Mouse (Mus musculus): ENCODE data around the gene Pdap1. TPM values are rescaled to one million over a fixed set of nuclear protein-coding genes. Genes with fewer than 3 reads are reported as not detected.

The Pdap1 gene
- 67.3 TPM for polyA plus RNA-seq (2014; fragmentation: Illumina TruSeq; extraction: RNeasy Lipid Tissue Mini Kit (QIAGEN cat#74804); ENCODE audit: low read depth, low replicate concordance)

DNA sequence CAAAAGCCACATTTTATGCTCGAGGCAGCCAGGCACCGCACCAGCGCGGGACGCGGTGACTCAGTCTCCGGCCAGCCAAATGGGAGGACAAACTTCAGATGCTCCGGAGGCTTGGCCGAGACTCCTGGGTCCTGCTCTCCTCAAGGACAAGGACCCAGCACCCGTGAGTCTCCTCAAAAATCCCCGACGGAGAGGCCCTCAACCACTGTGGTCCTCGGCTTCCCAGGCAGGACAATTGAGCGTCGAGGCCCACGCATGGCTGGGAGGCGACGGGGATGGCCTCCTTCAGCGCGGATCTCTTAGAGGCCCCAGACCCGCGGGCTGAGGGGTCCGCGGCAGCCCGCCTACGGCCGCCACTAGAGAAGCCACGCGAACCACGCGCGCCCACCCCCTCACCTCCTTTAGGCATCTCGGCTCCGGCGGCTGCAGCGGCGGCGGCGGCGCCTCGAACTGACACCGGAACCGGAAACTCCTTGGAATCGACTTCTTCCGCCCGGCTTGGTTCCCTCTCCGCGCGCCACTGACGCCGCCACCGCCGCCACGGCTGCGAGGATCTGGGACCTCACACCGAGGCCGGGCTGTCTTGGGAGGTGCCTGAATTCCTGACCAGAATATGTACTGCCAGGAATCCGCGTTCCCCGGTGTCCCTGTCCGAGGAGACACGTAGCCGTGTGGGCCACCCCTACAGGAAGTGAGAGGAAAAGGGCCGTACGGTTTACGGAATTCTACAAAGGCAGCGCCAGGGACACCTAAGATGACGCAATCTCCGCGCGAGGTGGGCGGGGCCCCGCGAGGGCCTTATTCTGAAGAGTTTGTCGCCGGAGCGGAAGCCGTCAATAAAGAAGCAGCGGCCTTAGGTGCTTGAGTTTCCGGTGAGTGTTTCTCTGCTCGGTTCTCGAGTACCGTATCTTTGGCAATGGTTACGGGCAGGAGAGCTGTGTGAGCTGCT is at the start of gene Pdap1, which contains the start of gene Bud31:
Gene Pdap1, minus strand, starts transcription at position 668 of the 949 bp plus-strand sequence.
Gene Bud31, plus strand, starts transcription at position 792 of the 949 bp plus-strand sequence.

DNA sequence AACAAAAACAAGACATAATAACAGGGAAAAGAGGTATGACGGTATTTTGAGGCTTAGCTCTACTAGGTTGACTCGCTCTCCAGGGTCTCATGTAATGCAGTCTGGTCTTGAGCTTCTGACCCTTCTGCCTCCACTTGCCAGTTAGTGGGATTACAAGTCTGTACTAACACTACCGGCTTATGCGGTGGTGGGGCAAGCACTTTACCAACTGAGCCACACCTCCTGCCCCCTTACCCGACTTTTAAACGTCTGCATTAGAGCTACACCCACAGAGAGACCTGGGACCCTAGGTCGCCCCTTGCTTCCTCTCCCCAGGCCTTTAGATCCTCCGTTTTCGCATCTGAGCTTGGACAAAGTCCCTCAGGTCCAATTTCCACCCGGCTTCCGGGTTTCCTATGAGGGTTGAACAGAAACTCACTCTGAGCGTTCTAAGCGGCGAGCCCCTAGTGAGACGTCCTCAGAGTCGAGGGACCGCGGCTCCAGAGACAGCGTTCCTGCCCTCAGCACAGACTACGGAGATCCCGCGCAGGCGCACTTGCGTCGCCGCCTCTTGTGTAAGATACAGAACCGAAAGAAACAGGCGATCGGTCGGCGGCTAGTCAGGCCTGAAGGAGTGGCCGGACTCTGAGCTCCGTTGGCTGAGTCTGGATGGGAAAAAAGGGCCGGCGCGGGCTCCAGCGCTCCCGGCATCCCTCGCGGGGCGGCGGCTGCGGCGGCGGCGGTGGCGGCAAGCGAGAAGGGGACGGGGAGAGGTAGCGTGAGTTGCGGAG is 26.7 kb upstream of the Pdap1 start, which contains the start of the genes Ptcd1 and Cpsf4:
Gene Ptcd1, minus strand, starts transcription at position 573 of the 770 bp plus-strand sequence.
Gene Cpsf4, plus strand, starts transcription at position 678 of the 770 bp plus-strand sequence.

GRCm38 (mm10) chr5:145114071-145114605 is 25.9 kb downstream of the Pdap1 start, which contains the start of gene Arpc1b:
Gene Arpc1b (plus strand): TSS chr5:145114215.

GRCm38 (mm10) chr5:145083632-145084451 is 56.2 kb downstream of the Pdap1 start, which contains the start of the genes Arpc1a and Kpna7:
Gene Arpc1a (plus strand): TSS chr5:145083830.
Gene Kpna7 (minus strand): TSS chr5:145084030.

Other genes with a start within 250 kb of the Pdap1 start
- gene Smurf1, start 174.4 kb downstream of the Pdap1 start, polyA plus RNA-seq (2014; fragmentation: Illumina TruSeq; extraction: RNeasy Lipid Tissue Mini Kit (QIAGEN cat#74804); ENCODE audit: low read depth, low replicate concordance), result 22.4 TPM
- not detected for gene Gm4871, start 107.5 kb downstream of the Pdap1 start, polyA plus RNA-seq (2014; fragmentation: Illumina TruSeq; extraction: RNeasy Lipid Tissue Mini Kit (QIAGEN cat#74804); ENCODE audit: low read depth, low replicate concordance)
- gene 1700018F24Rik, start 97.2 kb downstream of the Pdap1 start, polyA plus RNA-seq (2014; fragmentation: Illumina TruSeq; extraction: RNeasy Lipid Tissue Mini Kit (QIAGEN cat#74804); ENCODE audit: low read depth, low replicate concordance), result not detected
- gene Arpc1a, start 56.4 kb downstream of the Pdap1 start, polyA plus RNA-seq (2014; fragmentation: Illumina TruSeq; extraction: RNeasy Lipid Tissue Mini Kit (QIAGEN cat#74804); ENCODE audit: low read depth, low replicate concordance), result 64.2 TPM
- gene Kpna7, start 56.2 kb downstream of the Pdap1 start, polyA plus RNA-seq (2014; fragmentation: Illumina TruSeq; extraction: RNeasy Lipid Tissue Mini Kit (QIAGEN cat#74804); ENCODE audit: low read depth, low replicate concordance), result not detected
- 77.3 TPM for gene Arpc1b, start 26.0 kb downstream of the Pdap1 start, polyA plus RNA-seq (2014; fragmentation: Illumina TruSeq; extraction: RNeasy Lipid Tissue Mini Kit (QIAGEN cat#74804); ENCODE audit: low read depth, low replicate concordance)
- 78.3 TPM for gene Bud31, start 124 bp upstream of the Pdap1 start, polyA plus RNA-seq (2014; fragmentation: Illumina TruSeq; extraction: RNeasy Lipid Tissue Mini Kit (QIAGEN cat#74804); ENCODE audit: low read depth, low replicate concordance)
- gene Ptcd1, start 26.9 kb upstream of the Pdap1 start, polyA plus RNA-seq (2014; fragmentation: Illumina TruSeq; extraction: RNeasy Lipid Tissue Mini Kit (QIAGEN cat#74804); ENCODE audit: low read depth, low replicate concordance), result 17.6 TPM
- gene Cpsf4, start 27.0 kb upstream of the Pdap1 start, polyA plus RNA-seq (2014; fragmentation: Illumina TruSeq; extraction: RNeasy Lipid Tissue Mini Kit (QIAGEN cat#74804); ENCODE audit: low read depth, low replicate concordance), result 11.3 TPM
- 1,357 TPM for gene Atp5j2, start 51.8 kb upstream of the Pdap1 start, polyA plus RNA-seq (2014; fragmentation: Illumina TruSeq; extraction: RNeasy Lipid Tissue Mini Kit (QIAGEN cat#74804); ENCODE audit: low read depth, low replicate concordance)
- gene Zkscan14, start 61.6 kb upstream of the Pdap1 start, polyA plus RNA-seq (2014; fragmentation: Illumina TruSeq; extraction: RNeasy Lipid Tissue Mini Kit (QIAGEN cat#74804); ENCODE audit: low read depth, low replicate concordance), result 6.5 TPM
- gene Zkscan5, start 64.3 kb upstream of the Pdap1 start, polyA plus RNA-seq (2014; fragmentation: Illumina TruSeq; extraction: RNeasy Lipid Tissue Mini Kit (QIAGEN cat#74804); ENCODE audit: low read depth, low replicate concordance), result 9.9 TPM
- 34.8 TPM for gene Zfp655, start 91.5 kb upstream of the Pdap1 start, polyA plus RNA-seq (2014; fragmentation: Illumina TruSeq; extraction: RNeasy Lipid Tissue Mini Kit (QIAGEN cat#74804); ENCODE audit: low read depth, low replicate concordance)
- 6.9 TPM for gene Zscan25, start 140.3 kb upstream of the Pdap1 start, polyA plus RNA-seq (2014; fragmentation: Illumina TruSeq; extraction: RNeasy Lipid Tissue Mini Kit (QIAGEN cat#74804); ENCODE audit: low read depth, low replicate concordance)
- gene Cyp3a57, start 205.0 kb upstream of the Pdap1 start, polyA plus RNA-seq (2014; fragmentation: Illumina TruSeq; extraction: RNeasy Lipid Tissue Mini Kit (QIAGEN cat#74804); ENCODE audit: low read depth, low replicate concordance), result not detected

All from heart, adult 10 weeks (tissue).